Mouse (Mus musculus): ENCODE results near the gene Abhd6.

Gene Abhd6

GRCm38 (mm10) chr14:8002432-8003092, at the start of gene Abhd6:
Gene Abhd6, plus strand, starts transcription at chr14:8002902.
- DNase-seq (ENCODE audit: low read depth, low spot score), result peak; percentile 93

- DNase-seq (ENCODE audit: low read depth, low spot score), result peak; percentile 87
These were observed 48.6 kb upstream of the Abhd6 start for GRCm38 (mm10) chr14:7954071-7954471.

DNA sequence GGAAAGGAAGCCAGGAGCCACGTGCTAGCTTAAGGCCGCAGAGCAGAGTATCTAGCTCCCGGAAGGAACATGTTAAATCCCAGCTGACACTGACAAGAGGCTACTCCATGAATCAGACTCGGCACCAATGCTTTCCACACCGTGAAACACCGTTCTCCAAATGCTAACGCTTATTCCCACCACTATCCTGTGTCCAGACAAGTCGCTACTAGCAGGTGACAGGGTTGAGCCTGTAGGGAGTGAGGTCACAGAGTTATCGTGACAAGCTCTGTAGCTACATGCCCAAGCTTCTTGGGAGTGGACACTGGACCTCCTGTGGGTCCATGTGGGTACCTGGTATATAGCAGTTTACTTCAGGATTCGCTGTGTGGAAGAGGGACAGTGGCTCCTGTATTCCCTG, 46.3 kb upstream of the Abhd6 start:
- DNase-seq (ENCODE audit: low read depth, low spot score), result no peak

- peak; percentile 44 for DNase-seq (ENCODE audit: low read depth, low spot score)
These were observed 45.7 kb upstream of the Abhd6 start, which contains the start of gene Gm45521 for GRCm38 (mm10) chr14:7957049-7957448. Gene Gm45521, plus strand, starts transcription at chr14:7957288.

- DNase-seq (ENCODE audit: low read depth, low spot score), result peak; percentile 72
These were observed 42.1 kb upstream of the Abhd6 start for GRCm38 (mm10) chr14:7960616-7961015.

DNA sequence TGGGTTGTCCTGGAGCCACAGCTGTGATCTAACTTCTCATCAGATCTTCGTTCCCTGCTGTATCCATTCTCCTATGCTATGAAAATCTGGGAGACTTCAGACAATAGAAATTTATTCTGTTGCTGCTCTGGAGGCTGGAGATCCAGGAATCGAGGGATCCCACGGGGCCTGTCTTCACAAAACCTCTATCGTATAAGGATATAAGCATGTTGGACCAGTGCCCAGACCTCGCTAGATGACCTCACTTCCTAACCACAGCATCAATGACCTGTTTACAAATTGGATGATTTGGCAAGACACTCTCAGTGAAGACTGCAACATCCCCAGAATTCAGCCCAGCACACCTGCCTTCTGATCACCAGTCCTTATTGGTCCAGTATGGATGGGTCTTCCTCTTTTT, 41.0 kb upstream of the Abhd6 start:
- DNase-seq (ENCODE audit: low read depth, low spot score), result no peak

- DNase-seq (ENCODE audit: low read depth, low spot score), result no peak
These were observed 40.1 kb upstream of the Abhd6 start for GRCm38 (mm10) chr14:7962626-7963025.

- peak; percentile 35 for DNase-seq (ENCODE audit: low read depth, low spot score)
These were observed 39.5 kb upstream of the Abhd6 start for GRCm38 (mm10) chr14:7963160-7963559.

DNA sequence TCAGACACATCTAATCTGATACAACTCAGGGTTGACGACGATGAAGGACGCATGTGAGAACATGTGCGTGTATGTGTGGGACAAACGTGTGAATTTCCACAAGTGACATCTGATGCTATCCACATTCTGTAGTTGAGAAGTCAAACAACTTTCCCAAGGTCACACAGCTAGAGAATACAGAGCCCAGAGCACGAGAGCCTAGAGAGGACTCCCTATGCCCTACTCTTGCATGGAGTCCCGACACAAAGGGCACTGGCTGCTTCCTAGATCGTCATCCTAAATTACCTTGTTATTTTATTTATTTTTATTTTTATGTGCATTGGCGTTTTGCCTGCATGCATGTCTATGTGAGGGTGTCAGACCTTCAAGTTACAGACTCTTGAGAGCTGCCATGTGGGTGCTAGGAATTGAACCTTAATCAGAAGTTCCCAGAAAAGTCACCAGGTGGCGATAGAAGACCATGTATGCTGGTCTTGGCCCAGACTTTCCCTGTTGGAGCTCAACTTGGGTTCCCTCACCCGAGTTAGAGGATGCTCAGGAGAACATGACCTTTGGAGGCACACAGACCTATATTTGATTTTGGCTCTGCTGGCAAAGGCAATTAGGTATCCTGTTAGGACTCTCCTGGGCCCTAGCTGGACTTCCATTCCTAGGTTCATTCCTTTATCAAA, 38.3 kb upstream of the Abhd6 start:
- peak; percentile 74 for DNase-seq (ENCODE audit: low read depth, low spot score)

DNA sequence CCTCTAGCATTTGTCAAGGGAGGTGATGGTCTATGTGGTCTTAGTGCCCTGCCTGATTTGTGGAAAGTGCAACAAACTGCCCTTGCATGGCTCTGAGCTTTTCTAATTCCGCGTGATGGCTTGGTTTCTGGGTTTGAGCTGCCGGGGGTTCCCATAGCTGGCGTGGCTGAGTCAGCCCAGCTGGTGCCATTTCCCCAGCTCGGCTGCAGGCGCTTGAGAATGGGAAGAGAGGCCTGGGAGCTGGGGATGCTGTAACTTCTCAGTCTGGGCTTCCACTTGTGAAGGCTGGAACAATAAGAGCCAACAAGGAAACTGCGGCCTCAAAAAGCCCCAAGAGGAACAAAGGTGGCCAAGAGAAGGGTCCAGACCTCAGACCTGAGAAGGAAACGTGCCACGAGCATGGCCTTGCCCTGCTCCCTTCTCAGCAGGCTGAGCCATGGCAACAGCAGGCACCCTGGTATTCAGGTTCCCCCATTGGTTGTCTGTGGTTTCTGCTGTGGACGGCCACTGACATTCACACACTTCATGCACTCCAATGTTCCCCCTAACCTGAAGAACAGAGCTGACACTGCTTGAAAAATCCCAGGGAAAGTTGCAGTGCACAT, 30.7 kb upstream of the Abhd6 start:
- DNase-seq (ENCODE audit: low read depth, low spot score), result no peak

GRCm38 (mm10) chr14:7974643-7975042, 28.1 kb upstream of the Abhd6 start:
- no peak for DNase-seq (ENCODE audit: low read depth, low spot score)

GRCm38 (mm10) chr14:7975177-7975576, 27.5 kb upstream of the Abhd6 start:
- DNase-seq (ENCODE audit: low read depth, low spot score), result no peak

GRCm38 (mm10) chr14:7977471-7977870, 25.2 kb upstream of the Abhd6 start:
- no peak for DNase-seq (ENCODE audit: low read depth, low spot score)

- DNase-seq (ENCODE audit: low read depth, low spot score), result no peak
These were observed 24.5 kb upstream of the Abhd6 start for GRCm38 (mm10) chr14:7978183-7978582.

GRCm38 (mm10) chr14:7981226-7981625, 21.5 kb upstream of the Abhd6 start:
- no peak for DNase-seq (ENCODE audit: low read depth, low spot score)

DNA sequence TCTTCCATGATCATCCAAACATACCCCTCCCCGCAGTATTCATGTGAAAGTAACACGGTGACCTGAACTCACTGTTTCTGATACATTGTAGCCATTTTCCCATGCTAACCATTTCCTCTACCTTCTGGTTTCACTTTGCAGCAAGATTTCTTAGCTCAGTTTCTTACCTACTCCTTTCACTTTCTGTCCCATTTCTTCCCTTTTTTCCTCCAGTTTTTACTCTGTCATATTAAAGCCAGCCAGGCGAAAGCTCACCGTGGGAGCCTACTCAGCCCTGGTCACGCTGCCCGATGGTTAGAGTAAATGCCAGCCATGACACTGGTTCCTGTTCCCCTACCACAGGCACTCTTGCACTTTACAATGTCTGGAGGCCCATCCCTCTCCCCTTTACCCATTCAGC, 15.8 kb upstream of the Abhd6 start:
- no peak for DNase-seq (ENCODE audit: low read depth, low spot score)

DNA sequence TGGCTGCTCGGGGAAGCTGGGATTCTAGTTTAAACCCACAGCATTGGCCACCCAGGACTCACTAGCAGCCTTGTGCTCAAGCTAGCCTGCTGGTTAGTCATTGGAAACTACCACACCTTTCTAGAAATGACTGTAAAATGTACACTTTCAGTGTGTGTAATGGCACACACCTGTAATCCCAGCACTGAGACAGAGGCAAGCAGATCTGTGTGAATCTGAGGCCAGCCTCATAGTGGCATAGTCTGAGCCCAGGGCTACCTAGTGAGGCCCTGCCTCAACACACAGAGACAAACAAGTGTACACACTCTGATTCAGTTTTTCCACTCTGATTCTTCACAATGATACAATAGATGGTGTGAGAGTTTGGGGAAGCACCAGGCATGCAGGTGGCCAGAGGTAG, 13.3 kb upstream of the Abhd6 start:
- DNase-seq (ENCODE audit: low read depth, low spot score), result no peak

GRCm38 (mm10) chr14:7989961-7990360, 12.7 kb upstream of the Abhd6 start:
- no peak for DNase-seq (ENCODE audit: low read depth, low spot score)

DNA sequence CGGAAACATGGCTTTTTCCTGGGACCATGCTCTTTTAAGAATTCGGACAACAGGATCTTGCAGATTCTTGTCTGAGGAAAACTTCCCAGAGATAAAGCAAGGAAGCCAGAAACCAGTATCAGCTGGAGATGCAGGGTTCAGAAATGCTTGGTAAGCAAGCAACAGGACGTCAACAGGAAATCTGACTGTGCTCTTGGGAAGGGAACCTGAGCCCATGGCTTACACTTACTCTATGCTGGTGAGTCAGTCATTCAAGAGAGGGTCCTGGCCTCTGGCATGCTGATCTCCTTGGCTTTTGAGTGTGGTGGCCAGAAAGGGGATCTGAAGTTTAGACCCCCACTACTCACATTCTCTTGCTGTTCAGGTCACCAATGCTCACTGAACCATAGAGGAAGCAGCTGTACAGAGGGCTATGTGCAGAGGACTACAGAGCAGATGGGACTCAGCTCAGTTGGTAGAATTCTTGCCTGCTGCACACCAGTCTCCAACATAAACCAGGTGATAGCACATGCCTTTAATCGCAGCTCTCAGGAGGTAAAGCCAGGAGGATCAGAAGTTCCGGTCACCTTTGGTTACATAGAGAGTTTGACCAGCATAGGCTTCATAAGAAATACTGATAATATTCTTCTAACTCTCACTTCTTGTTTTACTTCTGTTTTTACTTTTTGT, 11.5 kb upstream of the Abhd6 start:
- no peak for DNase-seq (ENCODE audit: low read depth, low spot score)

DNA sequence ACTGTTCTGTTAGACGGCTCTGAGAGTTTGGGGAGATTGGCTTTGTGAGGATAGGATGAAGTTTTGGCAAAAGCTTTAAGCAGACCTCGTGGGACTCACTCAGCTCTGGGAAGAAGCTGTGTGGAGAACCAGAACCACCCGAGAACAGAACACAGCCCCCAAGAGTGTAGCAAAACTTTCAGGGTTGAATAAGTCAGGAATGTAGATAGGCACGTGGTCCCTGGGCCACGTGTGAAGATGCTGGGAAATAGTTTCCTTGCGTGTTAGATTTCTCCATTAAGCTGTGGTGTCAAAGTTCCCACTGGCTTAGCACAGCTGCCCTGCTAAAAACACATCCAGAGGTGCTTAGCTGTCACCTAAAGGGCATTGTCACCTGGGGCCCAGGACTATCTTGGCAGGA, 10.5 kb upstream of the Abhd6 start:
- no peak for DNase-seq (ENCODE audit: low read depth, low spot score)

DNA sequence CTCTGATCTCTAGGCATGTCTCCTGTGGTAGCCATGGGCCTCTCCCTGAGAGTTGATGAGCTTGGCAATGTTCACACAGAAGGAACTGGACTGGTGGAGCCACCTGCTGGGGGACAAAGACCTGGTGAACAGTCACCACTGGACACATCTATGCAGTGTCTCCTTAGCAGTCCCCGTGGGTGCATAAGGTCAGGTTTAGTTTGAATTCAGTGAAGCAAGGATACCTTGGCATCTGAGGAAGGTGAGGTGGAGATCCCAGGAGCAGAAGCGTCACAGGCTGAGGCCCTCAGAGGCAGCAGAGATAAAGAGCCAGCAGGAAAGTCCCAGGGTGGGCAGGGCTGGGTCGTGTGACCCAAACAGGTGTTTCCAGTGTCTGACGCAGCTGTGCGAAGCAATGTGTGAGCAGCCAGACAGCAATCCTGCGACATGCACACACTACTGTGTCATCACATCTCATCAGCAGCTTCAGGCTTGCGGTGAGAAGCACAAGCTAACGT, 8.4 kb upstream of the Abhd6 start, which contains the start of gene Dnase1l3:
Gene Dnase1l3, minus strand, starts transcription at position 303 of the 497 bp plus-strand sequence.
- no peak for DNase-seq (ENCODE audit: low read depth, low spot score)

DNA sequence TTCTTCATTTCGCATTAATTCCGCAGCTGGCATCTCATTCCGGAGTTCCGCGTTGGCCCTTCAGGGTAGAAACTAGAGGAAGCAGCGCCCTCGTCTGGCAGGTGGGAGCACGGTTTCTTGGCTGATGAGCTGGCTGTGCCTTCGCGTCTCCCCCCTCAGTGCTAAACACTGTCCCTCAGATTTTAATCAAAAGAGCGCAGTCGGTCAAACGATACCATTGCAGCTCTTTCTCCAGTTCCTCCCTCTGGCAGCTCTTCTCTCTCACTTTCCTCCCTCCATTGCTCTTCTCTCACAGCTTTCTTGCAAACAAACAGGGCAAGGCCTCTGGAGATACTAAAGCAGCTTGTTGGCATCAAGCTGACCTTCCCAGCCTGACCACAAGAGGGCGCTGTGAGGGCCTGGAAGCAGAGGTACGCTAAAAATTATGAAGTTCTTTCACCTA, 5.4 kb upstream of the Abhd6 start:
- peak; percentile 88 for DNase-seq (ENCODE audit: low read depth, low spot score)
